Mouse (Mus musculus) bone marrow, adult 2 months (tissue): ENCODE results near the gene E130114P18Rik.

ENCODE experiments used
- CTCF ChIP-seq: fragments of 200-500 bp; IDR thresholded peaks from 2 replicates; pipeline ENCODE4 v1.5.1; 2011; ENCODE audit warnings: low read length, control low read depth; ENCODE audit not compliant: control insufficient read depth, insufficient read depth
- POLR2A ChIP-seq: fragments of 200-500 bp; IDR thresholded peaks from 2 replicates; pipeline ENCODE4 v1.6.1; 2011; ENCODE audit warnings: low read depth, mild to moderate bottlenecking, control low read depth, low read length, borderline replicate concordance; ENCODE audit not compliant: control insufficient read depth

GRCm38 (mm10) chr4:97775494-97776265 lies 2.2 kb downstream of the E130114P18Rik start:
- TF ChIP-seq CTCF: no peak
- no peak for TF ChIP-seq POLR2A
